Comparison of ENCODE assay signal across 9 mouse cellular contexts in the genomic region with DNA sequence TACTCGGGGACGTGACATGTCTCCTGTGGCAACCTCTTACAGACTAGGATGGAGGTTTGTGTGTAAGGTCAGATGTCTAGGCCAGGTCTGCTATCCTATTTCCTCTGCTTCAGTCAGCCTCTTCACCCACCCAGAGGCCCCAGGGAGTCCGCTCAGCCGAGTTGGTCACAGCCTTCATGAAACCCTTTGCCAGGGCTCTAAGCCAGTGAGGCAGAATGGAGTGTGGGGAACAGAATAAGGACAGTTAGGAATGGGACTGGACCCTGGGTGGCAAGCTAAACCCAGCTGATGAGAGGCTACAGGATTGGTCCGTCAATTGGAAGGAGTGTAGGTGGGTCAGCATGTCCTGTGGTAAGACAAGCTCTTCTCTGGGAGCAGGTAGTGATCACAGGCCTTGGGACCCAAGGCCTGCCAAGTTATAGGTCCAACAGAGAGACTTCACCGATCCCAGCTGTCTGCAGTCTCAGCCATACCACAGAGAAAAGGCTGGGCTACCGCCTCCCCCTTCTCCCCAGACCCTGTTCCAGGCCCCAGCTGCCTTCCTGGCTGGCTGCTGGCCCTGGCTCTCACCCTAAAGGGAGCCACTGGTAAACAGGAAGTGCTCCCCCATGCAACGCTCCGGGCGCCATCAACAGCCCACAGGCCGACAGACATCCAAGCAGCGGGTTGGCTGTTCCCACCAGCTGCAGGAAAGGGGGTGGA. TPM values are rescaled to one million over a fixed set of nuclear protein-coding genes. Genes with fewer than 3 reads are reported as not detected.
A peak's percentile ranks its signal among the peaks of the same experiment; 100 is the strongest.
DNase-seq lines count a peak whose midpoint lies in the region; ATAC-seq and TF ChIP-seq lines count a peak whose summit lies in the region.
"Had no signal": no experiment of that assay in that cellular context is flagged by ENCODE, and none has a peak within 500 bp of the region (broad histone marks: within the 10 kb centered on the region; RNA-seq: fewer than 3 reads in every experiment).

No protein-coding gene starts in this region.

- no peak for DNase-seq in hindbrain, embryonic 10.5 days (ENCODE audit: low spot score)
- DNase-seq in hindbrain, embryonic 11.5 days (ENCODE audit: low spot score), result no peak
- DNase-seq in adrenal gland, postnatal 14 days, result peak; percentile 66
- DNase-seq in forebrain, postnatal 0 days, result peak; percentile 70
- peak; percentile 81 for DNase-seq in heart, postnatal 4 days
- peak; percentile 65 for DNase-seq in limb, embryonic 11.5 days (ENCODE audit: low spot score)
- DNase-seq in B cell, adult 2 months, result no peak

- ATAC-seq in hindbrain, embryonic 11.5 days (ENCODE audit: low FRiP score), result no peak
- peak; percentile 12 for ATAC-seq in forebrain, postnatal 0 days
- no peak for ATAC-seq in limb, embryonic 11.5 days (ENCODE audit: insufficient number of reproducible peaks, low FRiP score, low TSS enrichment, low read depth)

- peaks cover 81% of the 10 kb centered on the region for H3K4me1 ChIP-seq in hindbrain, embryonic 10.5 days (replicated peaks)
- H3K4me1 ChIP-seq in hindbrain, embryonic 11.5 days (replicated peaks; ENCODE audit: control insufficient read depth, insufficient read depth, low read length), result peaks cover 17% of the 10 kb centered on the region
- H3K4me1 ChIP-seq in forebrain, postnatal 0 days (ENCODE audit: insufficient read depth), result peaks cover 54% of the 10 kb centered on the region
- peaks cover 48% of the 10 kb centered on the region for H3K4me1 ChIP-seq in limb, embryonic 11.5 days (ENCODE audit: control insufficient read depth, insufficient read depth, low read length)

- no peak for TF ChIP-seq CTCF in forebrain, postnatal 0 days (IDR thresholded peaks at IDR 0.05; ENCODE audit: low read depth)

- no peak overlapping the region; the same call in 1 of the 2 replicates for H3K9ac ChIP-seq in hindbrain, embryonic 11.5 days (ENCODE audit: low read depth, low read length)
- peak overlapping the region; percentile 1; the same call in 1 of the 2 replicates for H3K9ac ChIP-seq in forebrain, postnatal 0 days
- peak overlapping the region; percentile 45; the same call in 1 of the 2 replicates for H3K9ac ChIP-seq in limb, embryonic 11.5 days (ENCODE audit: low read length)

- H3K79me2 ChIP-seq in myocyte (ENCODE audit: control insufficient read depth, insufficient read depth), result peaks cover 25% of the 10 kb centered on the region

- no peak overlapping the region for H3K4me3 ChIP-seq in hindbrain, embryonic 10.5 days
- no peak overlapping the region for H3K4me3 ChIP-seq in hindbrain, embryonic 11.5 days (ENCODE audit: low read depth, low read length)
- H3K4me3 ChIP-seq in forebrain, postnatal 0 days (ENCODE audit: low read depth, low read length), result no peak overlapping the region
- H3K4me3 ChIP-seq in limb, embryonic 11.5 days (ENCODE audit: low read depth, low read length), result no peak overlapping the region
- H3K4me3 ChIP-seq in myocyte, result no peak overlapping the region
- H3K4me3 ChIP-seq: erythroblast, embryonic 14.5 days had no signal

- H3K4me2 ChIP-seq in hindbrain, embryonic 11.5 days (replicated peaks; ENCODE audit: low read depth, low read length), result no peak overlapping the region
- no peak overlapping the region for H3K4me2 ChIP-seq in forebrain, postnatal 0 days (ENCODE audit: low read depth)
- no peak overlapping the region for H3K4me2 ChIP-seq in limb, embryonic 11.5 days (ENCODE audit: low read depth, severe bottlenecking)
- H3K4me2 ChIP-seq in myocyte (ENCODE audit: low read depth), result no peak overlapping the region

- H3K36me3 ChIP-seq in hindbrain, embryonic 10.5 days, result peaks cover 34% of the 10 kb centered on the region
- no peaks in the 10 kb centered on the region for H3K36me3 ChIP-seq in hindbrain, embryonic 11.5 days (ENCODE audit: control insufficient read depth, insufficient read depth, low read length)
- 0 out of 2 replicates have a peak, but pooled peaks cover 4% of the 10 kb centered on the region for H3K36me3 ChIP-seq in forebrain, postnatal 0 days (ENCODE audit: insufficient read depth)
- H3K36me3 ChIP-seq in limb, embryonic 11.5 days (ENCODE audit: control insufficient read depth, insufficient read depth, low read length), result peaks cover 5% of the 10 kb centered on the region
- no peaks in the 10 kb centered on the region for H3K36me3 ChIP-seq in myocyte (ENCODE audit: control insufficient read depth, insufficient read depth)

- no peak overlapping the region for H3ac ChIP-seq in myocyte (ENCODE audit: control insufficient read depth, insufficient read length)

- H3K27ac ChIP-seq in hindbrain, embryonic 10.5 days, result peak overlapping the region; percentile 95
- H3K27ac ChIP-seq in hindbrain, embryonic 11.5 days (ENCODE audit: low read depth, low read length), result no peak overlapping the region
- H3K27ac ChIP-seq in forebrain, postnatal 0 days (ENCODE audit: low read depth, low read length), result peak overlapping the region; percentile 93
- peak overlapping the region; percentile 95 for H3K27ac ChIP-seq in limb, embryonic 11.5 days (replicated peaks; ENCODE audit: low read depth, low read length)

- peaks cover 12% of the 10 kb centered on the region; the same call in 1 of the 2 replicates for H3K27me3 ChIP-seq in hindbrain, embryonic 10.5 days (ENCODE audit: insufficient read depth, poor library complexity, severe bottlenecking)
- H3K27me3 ChIP-seq in hindbrain, embryonic 11.5 days (ENCODE audit: control insufficient read depth, insufficient read depth, low read length), result no peaks in the 10 kb centered on the region
- no peaks in the 10 kb centered on the region for H3K27me3 ChIP-seq in forebrain, postnatal 0 days (ENCODE audit: insufficient read depth, low read length)
- no peaks in the 10 kb centered on the region for H3K27me3 ChIP-seq in limb, embryonic 11.5 days (ENCODE audit: control insufficient read depth, insufficient read depth, low read length)
- H3K27me3 ChIP-seq in myocyte (ENCODE audit: control insufficient read depth, insufficient read depth, insufficient read length), result no peaks in the 10 kb centered on the region

- TF ChIP-seq POLR2A in myocyte (IDR thresholded peaks at IDR 0.05; ENCODE audit: insufficient read length, low read depth), result peak; percentile 9

- WGBS in hindbrain, embryonic 10.5 days, result 43% methylated on average over 12 of the region's 12 CpGs
- WGBS in hindbrain, embryonic 11.5 days, result 44% methylated on average over 12 of the region's 12 CpGs
- 34% methylated on average over 12 of the region's 12 CpGs for WGBS in forebrain, postnatal 0 days
- WGBS in limb, embryonic 11.5 days, result 34% methylated on average over 12 of the region's 12 CpGs

- no peaks in the 10 kb centered on the region for H3K9me3 ChIP-seq in hindbrain, embryonic 10.5 days
- no peaks in the 10 kb centered on the region for H3K9me3 ChIP-seq in hindbrain, embryonic 11.5 days (ENCODE audit: control insufficient read depth, low read length)
- no peaks in the 10 kb centered on the region for H3K9me3 ChIP-seq in forebrain, postnatal 0 days (ENCODE audit: low read length)
- no peaks in the 10 kb centered on the region for H3K9me3 ChIP-seq in limb, embryonic 11.5 days (ENCODE audit: control insufficient read depth, low read length)

TF ChIP-seq in myocyte, 11 proteins besides CTCF, POLR2A, EP300 and RAD21:
- TF ChIP-seq E2F4 (IDR thresholded peaks at IDR 0.05; ENCODE audit: insufficient read depth) (no peak), REST (IDR thresholded peaks at IDR 0.05; ENCODE audit: insufficient read depth, insufficient read length) (no peak), MYOD1 (IDR thresholded peaks at IDR 0.05; ENCODE audit: control insufficient read depth in 1 of 3, insufficient read length in 2 of 3, low read depth in 2 of 3) (peak in 2 of 3 experiments; percentile 67 to 81), MAX (IDR thresholded peaks at IDR 0.05; ENCODE audit: low read depth) (no peak), TCF3 (IDR thresholded peaks at IDR 0.05; ENCODE audit: insufficient read length, low read depth) (no peak), SRF (IDR thresholded peaks at IDR 0.05; ENCODE audit: control insufficient read depth, insufficient read length, low read depth) (no peak), USF1 (IDR thresholded peaks at IDR 0.05; ENCODE audit: low read depth) (no peak), TCF12 (IDR thresholded peaks at IDR 0.05; ENCODE audit: insufficient read depth, poor library complexity, severe bottlenecking) (peak; percentile 23), CEBPB (IDR thresholded peaks at IDR 0.05; ENCODE audit: insufficient read depth, poor library complexity, severe bottlenecking) (no peak), POLR2AphosphoS2 (IDR thresholded peaks at IDR 0.05; ENCODE audit: insufficient read length, low read depth) (no peak), MYOG (IDR thresholded peaks at IDR 0.05; ENCODE audit: control insufficient read depth in 1 of 3, insufficient read depth in 1 of 3, insufficient read length in 2 of 3, low read depth in 2 of 3) (peak; percentile 59 to 95 (median 65))

RNA-seq across cellular contexts. Expression of a gene that starts 2.2 kb away (rescaled TPM):
- polyA plus RNA-seq in hindbrain, embryonic 10.5 days (2016; fragmentation: Nextera tagmentation; extraction: Ambion mirVana), result 6.4 and 6.9 TPM in 2 replicates
- 10.5 and 10.8 TPM in 2 replicates for polyA plus RNA-seq in hindbrain, embryonic 11.5 days (2014; fragmentation: Nextera tagmentation; extraction: Ambion mirVana)
- total RNA-seq in adrenal gland, postnatal 14 days (2021), result 25.2 and 25.8 TPM in 2 replicates
- 55.2 and 71.1 TPM in 2 replicates for total RNA-seq in forebrain, postnatal 0 days (2014; rRNA removed)
- polyA plus RNA-seq in forebrain, postnatal 0 days (2015; fragmentation: Nextera tagmentation; extraction: Ambion mirVana), result 42.2 and 49.0 TPM in 2 replicates
- total RNA-seq in heart, postnatal 4 days (2021), result 10 to 100 TPM; 50.6 to 61.0 TPM
- polyA plus RNA-seq in limb, embryonic 11.5 days (2014; fragmentation: Nextera tagmentation; extraction: Ambion mirVana), result 15.7 and 20.9 TPM in 2 replicates
- polyA plus RNA-seq in myocyte (2012; fragmentation: generic; extraction: Trizol), result 108 TPM

Comparison
In these comparisons a context has a peak if more than half of its experiments do, and no peak if none do; other contexts are left out.
1. DNase-seq: peak in adrenal gland, postnatal 14 days (single experiment), forebrain, postnatal 0 days (single experiment), heart, postnatal 4 days (single experiment) and limb, embryonic 11.5 days (single experiment); none in hindbrain, embryonic 10.5 days (single experiment), hindbrain, embryonic 11.5 days (single experiment) and B cell, adult 2 months (0 of 2).